9 mouse cellular contexts compared by ENCODE assay signal in the genomic region with DNA sequence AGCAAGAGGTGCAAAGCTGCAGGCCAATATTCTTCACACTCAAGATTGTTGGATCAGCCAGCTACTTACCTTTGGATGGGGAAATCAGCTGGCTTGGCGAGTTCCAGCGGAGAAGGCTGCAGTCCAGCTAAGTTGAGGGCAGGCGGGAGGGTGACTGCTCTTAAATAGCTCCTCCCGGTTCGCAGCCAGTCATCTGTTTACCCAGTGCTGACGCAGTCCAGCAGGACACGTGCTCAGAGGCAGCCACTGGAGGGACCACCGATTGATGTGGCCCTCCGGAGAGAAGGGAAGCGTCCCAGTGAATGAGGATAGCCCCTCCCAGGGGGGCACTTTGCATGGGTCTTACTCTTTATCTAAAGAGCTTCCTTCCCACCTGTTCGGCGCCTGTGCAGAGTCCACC. TPM values are rescaled to one million over a fixed set of nuclear protein-coding genes. Genes with fewer than 3 reads are reported as not detected.
DNase-seq lines count a peak whose midpoint lies in the region; ATAC-seq and TF ChIP-seq lines count a peak whose summit lies in the region.
"Had no signal": no experiment of that assay in that cellular context is flagged by ENCODE, and none has a peak within 500 bp of the region (broad histone marks: within the 10 kb centered on the region; RNA-seq: fewer than 3 reads in every experiment).

A gene (minus strand): TSS at position 166 of the 400 bp plus-strand sequence.

- H3K36me3 ChIP-seq in hindbrain, embryonic 13.5 days: no peaks in the 10 kb centered on the region
- H3K36me3 ChIP-seq in small intestine, adult 2 months (ENCODE audit: control insufficient read depth, insufficient read depth, low read length): no peaks in the 10 kb centered on the region

- peak within 1 kb of the TSS; percentile 40 for H3K4me3 ChIP-seq in hindbrain, embryonic 13.5 days
- H3K4me3 ChIP-seq in small intestine, adult 2 months (ENCODE audit: low read depth, low read length): peak within 1 kb of the TSS; percentile 21; the same call in 1 of the 2 replicates

- H3K4me2 ChIP-seq in hindbrain, embryonic 13.5 days: peak within 1 kb of the TSS; percentile 64

- no peak within 1 kb of the TSS for H3K27ac ChIP-seq in hindbrain, embryonic 13.5 days
- no peak within 1 kb of the TSS for H3K27ac ChIP-seq in small intestine, adult 2 months (ENCODE audit: insufficient read depth, low read depth, low read length)

- no peak for ATAC-seq in hindbrain, embryonic 13.5 days (ENCODE audit: low FRiP score)
- no peak for ATAC-seq in cerebellum, adult (ENCODE audit: insufficient number of reproducible peaks, low FRiP score, low TSS enrichment)

- TF ChIP-seq CTCF in small intestine, adult 2 months (IDR thresholded peaks at IDR 0.05; ENCODE audit: extremely low read depth, insufficient read length, insufficient replicate concordance, low read depth, low read length): no peak

- H3K9ac ChIP-seq in hindbrain, embryonic 13.5 days: peak within 1 kb of the TSS; percentile 72; the same call in 1 of the 2 replicates

- peaks cover 26% of the 10 kb centered on the region for H3K4me1 ChIP-seq in hindbrain, embryonic 13.5 days (replicated peaks)
- H3K4me1 ChIP-seq in small intestine, adult 2 months (ENCODE audit: control insufficient read depth, insufficient read depth, insufficient read length, low read length): no peaks in the 10 kb centered on the region; the same call in 1 of the 2 replicates

- peaks cover 63% of the 10 kb centered on the region for H3K27me3 ChIP-seq in hindbrain, embryonic 13.5 days
- H3K27me3 ChIP-seq in small intestine, adult 2 months (ENCODE audit: control insufficient read depth, insufficient read depth, low read length): peaks cover 37% of the 10 kb centered on the region

- TF ChIP-seq POLR2A in small intestine, adult 2 months (IDR thresholded peaks at IDR 0.05; ENCODE audit: low read depth, low read length): no peak

- DNase-seq in adrenal gland, adult 2 months: peak; percentile 17
- no peak for DNase-seq in adrenal gland, adult 8-10 months
- DNase-seq in frontal cortex, postnatal 36 days (ENCODE audit: low spot score in 2 of 2): peak; percentile 75 to 76
- peak; percentile 61 to 63 for DNase-seq in layer of hippocampus, postnatal 36 days
- DNase-seq in lung, postnatal 36 days: peak; percentile 57

- WGBS in hindbrain, embryonic 13.5 days: 3% methylated on average over 12 of the region's 12 CpGs
- 1% methylated on average over 12 of the region's 12 CpGs for WGBS in small intestine, adult 2 months

- no peaks in the 10 kb centered on the region for H3K9me3 ChIP-seq in hindbrain, embryonic 13.5 days

RNA-seq across cellular contexts. Expression of the gene that starts here (rescaled TPM):
- 1 to 10 TPM in 1 of 2 experiments, not detected in 1; 1.2 TPM for total RNA-seq in adrenal gland, adult 2 months (2021)
- polyA plus RNA-seq in adrenal gland, adult 2 months (2012; rRNA removed): 1.3 and 4.0 TPM in 2 replicates
- total RNA-seq in adrenal gland, adult 8-10 months (2022): 1 to 10 TPM in 3 of 4 experiments, under 1 TPM in 1; 0.74 to 4.8 (median 1.4) TPM
- 7.7 and 15.1 TPM in 2 replicates for polyA plus RNA-seq in hindbrain, embryonic 13.5 days (2015; fragmentation: Nextera tagmentation; extraction: Ambion mirVana)
- total RNA-seq in layer of hippocampus, postnatal 36 days (2021): 100 to 1,000 TPM; 678 to 800 TPM
- polyA plus RNA-seq in small intestine, adult 2 months (2012; rRNA removed): 168 and 248 TPM in 2 replicates
- total RNA-seq: neutrophil, adult 5-6 weeks had no signal

Comparison
In these comparisons a context has a peak if more than half of its experiments do, and no peak if none do; other contexts are left out.
1. RNA of the gene that starts here (total RNA-seq): 678 to 800 TPM in layer of hippocampus, postnatal 36 days; 0.74 to 4.8 TPM in adrenal gland, adult 8-10 months and 1.2 TPM in adrenal gland, adult 2 months; every median in the first group is over 100 times any median in the second.
2. RNA of the gene that starts here (polyA plus RNA-seq): 168 to 248 TPM in small intestine, adult 2 months; 7.7 to 15.1 TPM in hindbrain, embryonic 13.5 days and 1.3 to 4.0 TPM in adrenal gland, adult 2 months; every median in the first group is over 10 times any median in the second.